Mouse (Mus musculus) liver, postnatal 0 days (tissue): ENCODE data around the gene Trappc5.

Source experiments
- CTCF ChIP-seq: sonication (generic); IDR thresholded peaks from 2 replicates; pipeline ENCODE4 v1.5.1; 2016; ENCODE audit warnings: antibody characterized with exemption, low read depth
- EP300 ChIP-seq: IDR thresholded peaks from 2 replicates; pipeline ENCODE4 v1.6.1; 2016; ENCODE audit warnings: antibody characterized with exemption, low read depth, mild to moderate bottlenecking

DNA sequence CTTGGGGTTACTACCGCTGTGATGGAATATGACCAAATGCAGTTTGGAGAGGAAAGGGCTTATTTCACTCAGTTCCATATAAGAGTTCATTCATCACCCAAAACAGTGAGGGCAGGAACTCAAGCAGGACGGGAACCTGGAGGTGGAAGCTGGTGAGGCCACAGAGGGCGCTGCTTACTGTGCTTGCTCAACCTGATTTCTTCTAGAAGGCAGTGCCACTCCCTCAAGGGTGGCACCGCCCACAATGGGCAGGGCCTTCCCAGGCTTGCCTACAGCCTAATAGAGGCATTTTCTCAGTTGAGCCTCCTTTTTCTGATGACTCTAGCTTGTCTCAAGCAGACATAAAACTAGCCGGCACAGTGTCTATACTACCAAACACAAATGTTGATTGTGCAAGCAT is 30.3 kb upstream of the Trappc5 start:
- no peak for TF ChIP-seq EP300
- TF ChIP-seq CTCF = peak; percentile 65
